In genomic region chr16:32689501-32689900, GRCm38 (mm10) we compare ENCODE assay signal across 7 mouse cellular contexts. TPM values are rescaled to one million over a fixed set of nuclear protein-coding genes. Genes with fewer than 3 reads are reported as not detected.
DNase-seq lines count a peak whose midpoint lies in the region; ATAC-seq and TF ChIP-seq lines count a peak whose summit lies in the region.

No protein-coding gene starts in this region.

- 7% methylated on average over 9 of the region's 9 CpGs for WGBS in forebrain, postnatal 0 days
- WGBS in kidney, embryonic 15.5 days: 6% methylated on average over 9 of the region's 9 CpGs
- WGBS in liver, embryonic 14.5 days (ENCODE audit: insufficient replicate concordance): 4% methylated on average over 9 of the region's 9 CpGs

- peak; percentile 95 for TF ChIP-seq CTCF in forebrain, postnatal 0 days (IDR thresholded peaks at IDR 0.05; ENCODE audit: low read depth)
- peak; percentile 91 for TF ChIP-seq CTCF in liver, embryonic 14.5 days (IDR thresholded peaks at IDR 0.05; ENCODE audit: low read depth)

- H3K4me3 ChIP-seq in forebrain, postnatal 0 days (ENCODE audit: low read depth, low read length): no peak overlapping the region
- H3K4me3 ChIP-seq in kidney, embryonic 15.5 days (replicated peaks): no peak overlapping the region
- no peak overlapping the region for H3K4me3 ChIP-seq in liver, embryonic 14.5 days (ENCODE audit: insufficient read depth in 1 of 2, low read depth in 2 of 2, low read length in 2 of 2)

- no peak overlapping the region for H3K4me2 ChIP-seq in forebrain, postnatal 0 days (ENCODE audit: low read depth)
- H3K4me2 ChIP-seq in kidney, embryonic 15.5 days: no peak overlapping the region
- H3K4me2 ChIP-seq in liver, embryonic 14.5 days (ENCODE audit: low read depth): no peak overlapping the region; the same call in 1 of the 2 replicates

- H3K9me3 ChIP-seq in forebrain, postnatal 0 days (ENCODE audit: low read length): no peaks in the 10 kb centered on the region
- no peaks in the 10 kb centered on the region for H3K9me3 ChIP-seq in kidney, embryonic 15.5 days (replicated peaks)
- H3K9me3 ChIP-seq in liver, embryonic 14.5 days (ENCODE audit: control insufficient read depth, low read length): no peaks in the 10 kb centered on the region

- ATAC-seq in CD4-positive, CD25-positive, alpha-beta regulatory T cell, adult 4 months: peak; percentile 65
- peak; percentile 74; the same call in 1 of the 2 replicates for ATAC-seq in forebrain, postnatal 0 days
- 0 out of 2 replicates have a peak, but pooled peaks have one; percentile 6 for ATAC-seq in kidney, embryonic 15.5 days (replicated peaks; ENCODE audit: low FRiP score)
- ATAC-seq in liver, embryonic 14.5 days (ENCODE audit: insufficient read depth): no peak

- no peaks in the 10 kb centered on the region for H3K4me1 ChIP-seq in forebrain, postnatal 0 days (ENCODE audit: insufficient read depth)
- H3K4me1 ChIP-seq in kidney, embryonic 15.5 days: peaks cover 6% of the 10 kb centered on the region; the same call in 1 of the 2 replicates
- peaks cover 0 to 7% of the 10 kb centered on the region in 2 experiments; a peak in 2 of 4 replicates for H3K4me1 ChIP-seq in liver, embryonic 14.5 days (replicated peaks; ENCODE audit: control insufficient read depth in 2 of 2, insufficient read depth in 2 of 2, low read length in 1 of 2)

- no peaks in the 10 kb centered on the region for H3K27me3 ChIP-seq in forebrain, postnatal 0 days (ENCODE audit: insufficient read depth, low read length)
- H3K27me3 ChIP-seq in kidney, embryonic 15.5 days: no peaks in the 10 kb centered on the region
- no peaks in the 10 kb centered on the region for H3K27me3 ChIP-seq in liver, embryonic 14.5 days (ENCODE audit: control insufficient read depth, insufficient read depth, low read length)

- no peak overlapping the region for H3K9ac ChIP-seq in forebrain, postnatal 0 days
- no peak overlapping the region for H3K9ac ChIP-seq in kidney, embryonic 15.5 days
- H3K9ac ChIP-seq in liver, embryonic 14.5 days (replicated peaks): no peak overlapping the region

- no peak for TF ChIP-seq EP300 in liver, embryonic 14.5 days (IDR thresholded peaks at IDR 0.05; ENCODE audit: low read depth)

- DNase-seq in A20 (ENCODE audit: low read depth, low spot score): peak; percentile 72
- peak; percentile 75 for DNase-seq in c-Kit-positive CD71-negative TER-119-negative erythroid progenitor cells, embryonic 14.5 days (ENCODE audit: low read depth)
- DNase-seq in forebrain, postnatal 0 days: peak; percentile 83
- peak; percentile 55 to 57 (median 55) for DNase-seq in liver, embryonic 14.5 days (ENCODE audit: low read depth in 3 of 3, low spot score in 3 of 3)
- DNase-seq in retina, embryonic 14.5 days (ENCODE audit: low spot score): peak; percentile 84

- H3K27ac ChIP-seq in forebrain, postnatal 0 days (ENCODE audit: low read depth, low read length): no peak overlapping the region
- no peak overlapping the region for H3K27ac ChIP-seq in kidney, embryonic 15.5 days
- no peak overlapping the region for H3K27ac ChIP-seq in liver, embryonic 14.5 days

- H3K36me3 ChIP-seq in forebrain, postnatal 0 days (ENCODE audit: insufficient read depth): no peaks in the 10 kb centered on the region
- no peaks in the 10 kb centered on the region for H3K36me3 ChIP-seq in kidney, embryonic 15.5 days
- H3K36me3 ChIP-seq in liver, embryonic 14.5 days (replicated peaks; ENCODE audit: control insufficient read depth, insufficient read depth, low read depth): no peaks in the 10 kb centered on the region

RNA-seq across cellular contexts. Expression of gene Tnk2, which starts 45.8 kb away (rescaled TPM):
- polyA plus RNA-seq in CD4-positive, CD25-positive, alpha-beta regulatory T cell, adult 4 months (2017; shearing (Covaris generic)): 1 to 10 TPM; 4.8 to 8.9 TPM
- 48.4 and 55.3 TPM in 2 replicates for total RNA-seq in forebrain, postnatal 0 days (2014; rRNA removed)
- 10.3 and 13.2 TPM in 2 replicates for polyA plus RNA-seq in forebrain, postnatal 0 days (2015; fragmentation: Nextera tagmentation; extraction: Ambion mirVana)
- polyA plus RNA-seq in kidney, embryonic 15.5 days (2015; fragmentation: Nextera tagmentation; extraction: Ambion mirVana): 9.3 and 12.4 TPM in 2 replicates
- 15.3 and 19.4 TPM in 2 replicates for polyA plus RNA-seq in liver, embryonic 14.5 days (2012; rRNA removed)
- polyA plus RNA-seq in liver, embryonic 14.5 days (2014; fragmentation: Nextera tagmentation; extraction: Ambion mirVana): 3.8 and 4.6 TPM in 2 replicates

RNA-seq across cellular contexts. Expression of gene Muc4, which starts 46.2 kb away (rescaled TPM):
- polyA plus RNA-seq in CD4-positive, CD25-positive, alpha-beta regulatory T cell, adult 4 months (2017; shearing (Covaris generic)): not detected
- total RNA-seq in forebrain, postnatal 0 days (2014; rRNA removed): not detected in 2 replicates
- polyA plus RNA-seq in forebrain, postnatal 0 days (2015; fragmentation: Nextera tagmentation; extraction: Ambion mirVana): not detected in 2 replicates
- polyA plus RNA-seq in kidney, embryonic 15.5 days (2015; fragmentation: Nextera tagmentation; extraction: Ambion mirVana): 0.06 and 0.25 TPM in 2 replicates
- 0.63 and 0.71 TPM in 2 replicates for polyA plus RNA-seq in liver, embryonic 14.5 days (2012; rRNA removed)
- polyA plus RNA-seq in liver, embryonic 14.5 days (2014; fragmentation: Nextera tagmentation; extraction: Ambion mirVana): 0.76 and 0.79 TPM in 2 replicates
